Mouse (Mus musculus) spleen, postnatal 14 days (tissue): Measurements from ENCODE around the gene Aldh3a2.
A peak's percentile ranks its signal among the peaks of the same experiment; 100 is the strongest.
"Not testable (repeated sequence)": the region's sequence is repeated elsewhere in the genome, so short reads cannot be mapped to it uniquely, and the experiment has no call there.

Experiments used
- DNase-seq, 2 experiments: peaks; one replicate each; pipeline ENCODE4 v3.0.0; 2021 to 2022; ENCODE audit warnings: low spot score in 2 of 2

Gene Aldh3a2

DNA sequence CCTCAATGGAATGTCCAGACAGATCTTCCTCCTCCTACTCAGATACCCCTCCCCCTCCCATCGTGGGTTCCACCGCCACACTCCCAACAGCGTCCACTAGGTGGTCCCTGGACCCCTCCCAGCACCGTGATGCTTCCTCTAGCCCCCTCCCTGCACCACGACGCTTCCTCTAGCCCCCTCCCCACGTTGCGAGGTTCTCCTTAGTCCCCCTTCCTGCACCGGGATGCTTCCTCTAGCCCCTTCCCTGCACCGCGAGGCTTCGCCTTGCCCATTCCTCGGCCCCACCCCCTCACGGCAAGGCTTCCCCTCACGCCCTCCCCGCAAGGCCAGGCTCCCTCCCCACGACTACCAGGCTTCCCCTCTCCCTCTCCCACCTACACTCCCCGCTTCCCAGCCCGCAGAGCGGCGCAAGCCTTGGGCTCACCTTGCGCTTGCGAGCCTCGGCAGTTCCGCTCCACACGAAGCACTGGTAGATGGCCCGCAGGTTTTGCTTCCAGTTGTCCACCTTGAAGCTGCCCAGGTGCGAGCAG, 92.9 kb downstream of the Aldh3a2 start:
- peak; percentile 35 to 47 for DNase-seq

DNA sequence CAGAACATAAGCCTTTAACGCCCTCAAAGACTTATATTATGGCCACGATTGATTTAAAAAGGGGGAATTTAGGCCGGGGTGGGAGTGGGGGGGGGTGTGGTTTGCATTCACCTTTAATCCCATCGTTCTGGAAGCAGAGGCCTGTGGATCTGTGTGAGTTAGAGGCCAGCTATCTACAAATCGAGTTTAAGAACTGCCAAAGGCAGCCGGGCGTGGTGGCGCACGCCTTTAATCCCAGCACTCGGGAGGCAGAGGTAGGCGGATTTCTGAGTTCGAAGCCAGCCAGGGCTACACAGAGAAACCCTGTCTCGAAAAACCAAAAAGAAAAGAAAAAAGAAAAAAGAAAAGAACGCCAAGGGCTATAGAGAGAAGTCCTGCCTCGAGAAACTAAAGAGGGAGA, 93.8 kb downstream of the Aldh3a2 start:
- not testable (repeated sequence) for DNase-seq
